Mouse (Mus musculus): Measurements from ENCODE around the gene Ercc6. TPM values are rescaled to one million over a fixed set of nuclear protein-coding genes. Genes with fewer than 3 reads are reported as not detected.

The Ercc6 gene
- polyA plus RNA-seq, 1 experiment = 4.1 TPM

- no peak for TF ChIP-seq POLR2A (IDR thresholded peaks at IDR 0.05; ENCODE audit: low read depth, low read length)
- TF ChIP-seq CTCF (IDR thresholded peaks at IDR 0.05; ENCODE audit: extremely low read depth, insufficient read depth, insufficient read length, insufficient replicate concordance) = no peak
- Histone ChIP-seq H3K4me3 (ENCODE audit: extremely low read depth, insufficient read depth, insufficient read length) (no peak overlapping the region), H3K27me3 (ENCODE audit: control insufficient read depth, insufficient read depth, low read length) (no peaks in the 10 kb centered on the region), H3K36me3 (ENCODE audit: control insufficient read depth, insufficient read depth, low read length) (no peaks in the 10 kb centered on the region), H3K27ac (ENCODE audit: insufficient read depth, low read length) (no peak overlapping the region), H3K4me1 (ENCODE audit: control insufficient read depth, insufficient read depth, insufficient read length) (no peaks in the 10 kb centered on the region)
- 58% methylated on average over 9 of the region's 9 CpGs for WGBS
- no peak for DNase-seq (ENCODE audit: low read depth in 1 of 2, low spot score in 2 of 2)
Measured at GRCm38 (mm10) chr14:32502764-32503688, 10.3 kb upstream of the Ercc6 start.

GRCm38 (mm10) chr14:32503897-32504296 lies 9.4 kb upstream of the Ercc6 start:
- no peak for DNase-seq (ENCODE audit: low read depth in 1 of 2, low spot score in 2 of 2)
- no peaks in the 10 kb centered on the region for H3K36me3 ChIP-seq (ENCODE audit: control insufficient read depth, insufficient read depth, low read length)
- 76% methylated on average over 1 of the region's 1 CpGs for WGBS
- no peaks in the 10 kb centered on the region for H3K27me3 ChIP-seq (ENCODE audit: control insufficient read depth, insufficient read depth, low read length)
- H3K4me3 ChIP-seq (ENCODE audit: extremely low read depth, insufficient read depth, insufficient read length) = no peak overlapping the region
- no peaks in the 10 kb centered on the region for H3K4me1 ChIP-seq (ENCODE audit: control insufficient read depth, insufficient read depth, insufficient read length)
- no peak for TF ChIP-seq POLR2A (IDR thresholded peaks at IDR 0.05; ENCODE audit: low read depth, low read length)
- TF ChIP-seq CTCF (IDR thresholded peaks at IDR 0.05; ENCODE audit: extremely low read depth, insufficient read depth, insufficient read length, insufficient replicate concordance) = no peak
- no peak overlapping the region for H3K27ac ChIP-seq (ENCODE audit: insufficient read depth, low read length)

- Histone ChIP-seq H3K4me3 (ENCODE audit: extremely low read depth, insufficient read depth, insufficient read length) (no peak overlapping the region), H3K36me3 (ENCODE audit: control insufficient read depth, insufficient read depth, low read length) (no peaks in the 10 kb centered on the region), H3K27ac (ENCODE audit: insufficient read depth, low read length) (no peak overlapping the region), H3K27me3 (ENCODE audit: control insufficient read depth, insufficient read depth, low read length) (no peaks in the 10 kb centered on the region), H3K4me1 (ENCODE audit: control insufficient read depth, insufficient read depth, insufficient read length) (no peaks in the 10 kb centered on the region)
- 88% methylated on average over 10 of the region's 10 CpGs for WGBS
- TF ChIP-seq POLR2A (IDR thresholded peaks at IDR 0.05; ENCODE audit: low read depth, low read length) = no peak
- no peak for TF ChIP-seq CTCF (IDR thresholded peaks at IDR 0.05; ENCODE audit: extremely low read depth, insufficient read depth, insufficient read length, insufficient replicate concordance)
- DNase-seq (ENCODE audit: low read depth in 1 of 2, low spot score in 2 of 2) = no peak
Measured at GRCm38 (mm10) chr14:32506329-32506728, 7.0 kb upstream of the Ercc6 start.

- no peak for TF ChIP-seq POLR2A (IDR thresholded peaks at IDR 0.05; ENCODE audit: low read depth, low read length)
- no peak for TF ChIP-seq CTCF (IDR thresholded peaks at IDR 0.05; ENCODE audit: extremely low read depth, insufficient read depth, insufficient read length, insufficient replicate concordance)
- H3K36me3 ChIP-seq (ENCODE audit: control insufficient read depth, insufficient read depth, low read length) = no peaks in the 10 kb centered on the region
- H3K4me1 ChIP-seq (ENCODE audit: control insufficient read depth, insufficient read depth, insufficient read length) = no peaks in the 10 kb centered on the region
- no peak overlapping the region for H3K27ac ChIP-seq (ENCODE audit: insufficient read depth, low read length)
- no peak for DNase-seq (ENCODE audit: low read depth in 1 of 2, low spot score in 2 of 2)
- H3K27me3 ChIP-seq (ENCODE audit: control insufficient read depth, insufficient read depth, low read length) = no peaks in the 10 kb centered on the region
- 90% methylated on average over 4 of the region's 4 CpGs for WGBS
- no peak overlapping the region for H3K4me3 ChIP-seq (ENCODE audit: extremely low read depth, insufficient read depth, insufficient read length)
Measured at GRCm38 (mm10) chr14:32507216-32507615, 6.1 kb upstream of the Ercc6 start.

- no peak for DNase-seq (ENCODE audit: low read depth in 1 of 2, low spot score in 2 of 2)
- TF ChIP-seq POLR2A (IDR thresholded peaks at IDR 0.05; ENCODE audit: low read depth, low read length) (no peak), CTCF (IDR thresholded peaks at IDR 0.05; ENCODE audit: extremely low read depth, insufficient read depth, insufficient read length, insufficient replicate concordance) (no peak)
- WGBS = 46% methylated on average over 10 of the region's 10 CpGs
- H3K4me3 ChIP-seq (ENCODE audit: extremely low read depth, insufficient read depth, insufficient read length) = no peak overlapping the region
- no peaks in the 10 kb centered on the region for H3K27me3 ChIP-seq (ENCODE audit: control insufficient read depth, insufficient read depth, low read length)
- no peaks in the 10 kb centered on the region; the same call in 1 of the 2 replicates for H3K4me1 ChIP-seq (ENCODE audit: control insufficient read depth, insufficient read depth, insufficient read length)
- H3K27ac ChIP-seq (ENCODE audit: insufficient read depth, low read length) = no peak overlapping the region
- no peaks in the 10 kb centered on the region for H3K36me3 ChIP-seq (ENCODE audit: control insufficient read depth, insufficient read depth, low read length)
Measured at GRCm38 (mm10) chr14:32508105-32508835, 5.1 kb upstream of the Ercc6 start.

- H3K36me3 ChIP-seq (ENCODE audit: control insufficient read depth, insufficient read depth, low read length) = no peaks in the 10 kb centered on the region
- no peaks in the 10 kb centered on the region; the same call in 1 of the 2 replicates for H3K4me1 ChIP-seq (ENCODE audit: control insufficient read depth, insufficient read depth, insufficient read length)
- H3K4me3 ChIP-seq (ENCODE audit: extremely low read depth, insufficient read depth, insufficient read length) = no peak overlapping the region
- H3K27ac ChIP-seq (ENCODE audit: insufficient read depth, low read length) = no peak overlapping the region
- no peak for DNase-seq (ENCODE audit: low read depth in 1 of 2, low spot score in 2 of 2)
- no peaks in the 10 kb centered on the region for H3K27me3 ChIP-seq (ENCODE audit: control insufficient read depth, insufficient read depth, low read length)
- WGBS = 83% methylated on average over 6 of the region's 6 CpGs
- TF ChIP-seq POLR2A (IDR thresholded peaks at IDR 0.05; ENCODE audit: low read depth, low read length) = no peak
- TF ChIP-seq CTCF (IDR thresholded peaks at IDR 0.05; ENCODE audit: extremely low read depth, insufficient read depth, insufficient read length, insufficient replicate concordance) = no peak
Measured at GRCm38 (mm10) chr14:32509443-32509961, 3.8 kb upstream of the Ercc6 start.

All from spleen, adult 2 months (tissue).